Mouse (Mus musculus) layer of hippocampus, adult 18-20 months (tissue): ENCODE measurements around the gene Rasa3. TPM values are rescaled to one million over a fixed set of nuclear protein-coding genes. Genes with fewer than 3 reads are reported as not detected.

ENCODE experiments used
- DNase-seq, 2 experiments: peaks; one replicate each; pipeline ENCODE4 v3.0.0; 2022; ENCODE audit warnings: low spot score in 2 of 2
- total RNA-seq, 2 experiments: library from RNA; stranded (reverse); gene quantifications; 2 replicates each; pipeline ENCODE4 v1.2.3; 2021

The Rasa3 gene
- total RNA-seq, 2 experiments from 2014 or later, result 65.7 to 67.1 TPM

- DNase-seq, result no peak
Measured at GRCm38 (mm10) chr8:13649154-13649515, 28.3 kb downstream of the Rasa3 start.

- peak in 1 of 2 experiments; percentile 47 for DNase-seq
Measured at GRCm38 (mm10) chr8:13648377-13649153, 28.8 kb downstream of the Rasa3 start.

- no peak for DNase-seq
Measured at GRCm38 (mm10) chr8:13647591-13647990, 29.8 kb downstream of the Rasa3 start.

- DNase-seq, result no peak
Measured at GRCm38 (mm10) chr8:13644932-13645676, 32.3 kb downstream of the Rasa3 start.

GRCm38 (mm10) chr8:13644155-13644554, 33.2 kb downstream of the Rasa3 start:
- peak in 1 of 2 experiments; percentile 57 for DNase-seq

- DNase-seq, result no peak
Measured at GRCm38 (mm10) chr8:13642659-13643181, 34.7 kb downstream of the Rasa3 start.

GRCm38 (mm10) chr8:13641206-13641605, 36.2 kb downstream of the Rasa3 start:
- peak in 1 of 2 experiments; percentile 41 for DNase-seq

- no peak for DNase-seq
Measured at GRCm38 (mm10) chr8:13640452-13640883, 36.9 kb downstream of the Rasa3 start.

- no peak for DNase-seq
Measured at GRCm38 (mm10) chr8:13633107-13633506, 44.3 kb downstream of the Rasa3 start.

GRCm38 (mm10) chr8:13632309-13632708, 45.1 kb downstream of the Rasa3 start:
- DNase-seq, result no peak

- DNase-seq, result no peak
Measured at GRCm38 (mm10) chr8:13630754-13631153, 46.6 kb downstream of the Rasa3 start.

- DNase-seq, result no peak
Measured at GRCm38 (mm10) chr8:13630171-13630570, 47.2 kb downstream of the Rasa3 start.

- no peak for DNase-seq
Measured at GRCm38 (mm10) chr8:13629351-13630090, 47.9 kb downstream of the Rasa3 start.

- no peak for DNase-seq
Measured at GRCm38 (mm10) chr8:13628067-13628466, 49.3 kb downstream of the Rasa3 start.

GRCm38 (mm10) chr8:13627591-13627990, 49.8 kb downstream of the Rasa3 start:
- no peak for DNase-seq

GRCm38 (mm10) chr8:13626114-13626513, 51.3 kb downstream of the Rasa3 start:
- no peak for DNase-seq

GRCm38 (mm10) chr8:13625281-13625970, 52.0 kb downstream of the Rasa3 start:
- DNase-seq, result no peak

- DNase-seq, result peak in 1 of 2 experiments; percentile 66
Measured at GRCm38 (mm10) chr8:13624863-13625262, 52.5 kb downstream of the Rasa3 start.

- DNase-seq, result no peak
Measured at GRCm38 (mm10) chr8:13623911-13624421, 53.4 kb downstream of the Rasa3 start.

GRCm38 (mm10) chr8:13623038-13623750, 54.2 kb downstream of the Rasa3 start:
- DNase-seq, result peak in 1 of 2 experiments; percentile 69
